Mouse (Mus musculus): Measurements from ENCODE around the gene Slc5a5.
A peak's percentile ranks its signal among the peaks of the same experiment; 100 is the strongest.
"Not testable (repeated sequence)": the region's sequence is repeated elsewhere in the genome, so short reads cannot be mapped to it uniquely, and the experiment has no call there.

The Slc5a5 gene

DNA sequence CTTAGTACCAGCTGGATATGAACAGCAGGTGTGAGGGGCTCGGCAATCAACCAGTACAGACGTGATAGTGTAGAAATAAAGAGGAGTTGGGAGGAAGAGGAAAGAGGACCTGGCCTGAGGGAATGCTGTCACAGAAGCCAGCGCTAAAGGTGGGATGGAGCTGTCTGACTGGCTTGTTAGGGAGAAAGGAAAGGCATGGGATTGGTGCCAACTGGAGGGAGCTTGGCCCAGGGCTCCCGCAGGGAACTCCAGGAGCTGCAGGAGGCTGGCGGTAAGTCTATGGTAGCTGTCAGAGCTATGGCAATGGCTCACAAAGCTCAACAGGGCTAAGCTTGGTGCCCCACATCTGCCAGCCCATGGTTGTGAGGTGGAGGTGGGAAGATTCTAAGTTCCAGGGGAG lies 9.7 kb upstream of the Slc5a5 start:
- no peak for DNase-seq (ENCODE audit: low spot score in 2 of 2)

DNA sequence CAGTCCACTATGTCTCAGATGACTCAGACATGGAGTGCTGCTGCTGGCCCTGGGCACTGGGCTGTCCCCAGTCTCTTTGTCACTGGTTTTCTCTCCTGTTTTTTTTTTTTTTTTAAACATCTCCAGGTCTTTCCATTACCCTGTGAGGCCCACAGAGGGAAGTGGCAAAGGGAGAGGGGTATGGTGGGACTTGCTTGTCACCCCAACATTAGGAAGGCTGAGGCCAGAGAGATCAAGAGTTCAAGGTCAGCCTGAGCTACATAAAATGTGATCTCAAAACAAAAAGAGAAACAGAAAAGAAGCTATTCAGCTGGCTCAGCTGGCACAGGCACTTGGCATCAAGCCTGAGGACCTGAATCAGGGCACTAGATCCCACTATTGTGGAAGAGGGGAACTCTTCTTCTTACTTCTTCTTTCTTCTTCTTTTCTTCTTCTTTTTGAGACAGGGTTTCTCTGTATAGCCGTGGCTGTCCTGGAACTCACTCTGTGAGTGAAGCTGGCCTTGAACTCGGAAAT lies 8.4 kb upstream of the Slc5a5 start:
- no peak for DNase-seq (ENCODE audit: low spot score in 2 of 2)

DNA sequence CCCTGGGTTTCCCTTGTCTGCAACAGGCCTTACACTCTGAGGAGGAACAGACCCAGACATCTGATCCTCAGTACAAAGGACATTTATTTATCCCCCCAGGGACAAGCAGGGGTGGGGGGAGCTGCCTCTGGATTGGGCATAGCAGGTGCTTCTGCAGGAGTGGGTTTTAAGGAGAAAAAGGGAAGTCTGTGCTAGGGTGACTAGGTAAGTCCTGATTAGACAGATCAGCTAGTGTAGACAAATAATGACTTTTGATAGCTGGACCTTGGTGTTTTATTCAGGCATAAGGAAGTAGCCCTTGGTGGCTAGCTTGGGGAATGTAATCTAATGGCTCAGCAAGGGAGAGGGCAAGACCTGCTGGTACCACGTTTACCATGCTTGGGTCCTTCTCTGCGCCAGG lies 6.7 kb upstream of the Slc5a5 start:
- no peak for DNase-seq (ENCODE audit: low spot score in 2 of 2)

DNA sequence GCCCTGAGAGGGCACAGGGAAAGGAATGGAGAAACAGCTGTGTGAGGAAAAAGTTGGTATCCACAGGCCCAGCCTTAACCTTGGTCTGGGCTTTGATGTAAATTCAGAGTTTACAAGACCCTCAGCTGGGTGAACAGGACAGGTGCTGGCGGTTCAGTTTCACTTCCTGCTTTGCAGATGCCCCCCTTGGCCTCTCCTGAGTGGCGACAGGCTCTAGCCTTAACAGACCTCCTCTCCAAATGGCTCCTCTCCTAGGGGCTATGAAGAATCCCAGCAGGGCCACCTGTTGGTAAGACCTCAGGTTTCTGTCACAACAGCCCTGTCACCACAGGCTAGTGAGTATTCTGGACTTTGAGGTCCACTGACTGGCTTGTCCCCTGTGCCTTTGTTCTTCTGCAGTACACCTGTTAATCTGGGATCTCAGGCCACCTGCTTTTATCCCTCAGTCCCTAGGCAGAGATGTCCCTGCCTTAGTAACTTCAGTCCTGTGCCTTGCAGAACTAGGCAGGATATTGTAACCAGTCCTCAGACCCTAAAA lies 6.2 kb upstream of the Slc5a5 start:
- no peak for DNase-seq (ENCODE audit: low spot score in 2 of 2)

DNA sequence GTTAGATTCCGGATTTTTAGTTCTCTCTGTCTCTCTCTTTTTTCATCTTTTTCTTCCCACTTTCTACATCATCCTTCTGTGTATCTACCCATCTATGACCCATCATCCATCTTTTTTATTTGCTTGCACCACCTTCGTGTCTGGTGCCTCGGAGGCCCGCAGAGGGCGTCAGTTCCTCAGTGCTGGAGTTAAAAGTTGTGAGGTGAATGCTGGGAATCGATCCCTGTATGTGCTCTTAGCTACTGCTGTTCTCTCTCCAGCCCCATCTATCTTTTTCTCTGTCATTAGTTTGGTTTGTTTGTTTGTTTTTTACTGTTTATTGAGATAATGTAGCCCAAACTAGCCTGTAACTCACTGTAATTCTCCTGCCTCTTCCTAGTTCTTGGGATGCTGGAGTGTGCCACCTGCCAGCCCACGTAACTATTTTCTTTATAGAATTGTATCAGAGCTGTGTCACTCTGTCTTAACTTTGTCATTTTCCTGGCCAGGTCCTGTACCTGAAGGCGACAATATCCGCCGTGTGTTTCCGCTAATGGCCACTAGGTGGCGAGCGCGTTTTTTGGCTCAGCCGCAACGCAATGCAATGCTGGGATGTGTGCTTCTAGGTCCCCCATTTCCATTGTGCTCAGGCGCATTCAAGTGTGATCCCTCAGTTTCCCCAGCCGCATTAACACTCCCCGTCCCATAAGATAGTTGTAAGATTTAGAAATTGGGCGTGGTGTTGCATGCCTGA lies 5.3 kb upstream of the Slc5a5 start:
- DNase-seq (ENCODE audit: low spot score in 2 of 2) = peak; percentile 76 to 81

DNA sequence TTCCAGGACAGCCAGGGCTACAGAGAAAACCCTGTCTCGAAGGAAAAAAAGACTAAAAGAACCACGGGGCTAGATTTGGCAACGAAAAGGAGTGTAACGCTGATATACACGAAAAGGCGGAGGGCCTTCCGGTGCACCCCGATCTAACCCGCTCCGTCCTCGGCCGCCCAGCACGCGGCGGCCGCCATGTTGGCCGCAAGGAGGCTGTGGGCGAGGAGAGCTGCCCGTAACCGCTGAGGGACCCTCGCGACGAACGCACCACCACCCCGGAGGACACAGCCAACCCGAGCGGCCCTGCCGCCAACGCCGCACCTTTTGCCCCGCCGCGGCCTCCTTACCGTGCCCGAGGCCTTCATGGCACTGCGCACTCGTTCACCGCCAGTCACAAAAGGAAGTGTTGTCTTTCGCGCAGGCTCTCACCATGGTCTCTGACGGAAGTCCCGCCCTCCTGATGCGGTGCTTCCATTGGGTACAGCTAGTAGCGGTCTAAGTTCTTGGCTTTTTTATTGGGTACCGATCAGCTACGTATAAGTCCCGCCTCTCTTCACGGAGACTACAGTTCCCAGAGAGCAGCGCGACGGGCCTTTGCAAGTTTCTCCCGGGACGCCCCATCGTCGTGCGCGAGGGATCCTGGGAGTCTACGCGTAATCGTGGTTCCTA lies 4.6 kb upstream of the Slc5a5 start, which contains the start of gene Rpl18a:
TSS of gene Rpl18a (minus strand) at position 392 of the 660 bp plus-strand sequence.
- DNase-seq (ENCODE audit: low spot score in 2 of 2) = peak; percentile 85 to 95

DNA sequence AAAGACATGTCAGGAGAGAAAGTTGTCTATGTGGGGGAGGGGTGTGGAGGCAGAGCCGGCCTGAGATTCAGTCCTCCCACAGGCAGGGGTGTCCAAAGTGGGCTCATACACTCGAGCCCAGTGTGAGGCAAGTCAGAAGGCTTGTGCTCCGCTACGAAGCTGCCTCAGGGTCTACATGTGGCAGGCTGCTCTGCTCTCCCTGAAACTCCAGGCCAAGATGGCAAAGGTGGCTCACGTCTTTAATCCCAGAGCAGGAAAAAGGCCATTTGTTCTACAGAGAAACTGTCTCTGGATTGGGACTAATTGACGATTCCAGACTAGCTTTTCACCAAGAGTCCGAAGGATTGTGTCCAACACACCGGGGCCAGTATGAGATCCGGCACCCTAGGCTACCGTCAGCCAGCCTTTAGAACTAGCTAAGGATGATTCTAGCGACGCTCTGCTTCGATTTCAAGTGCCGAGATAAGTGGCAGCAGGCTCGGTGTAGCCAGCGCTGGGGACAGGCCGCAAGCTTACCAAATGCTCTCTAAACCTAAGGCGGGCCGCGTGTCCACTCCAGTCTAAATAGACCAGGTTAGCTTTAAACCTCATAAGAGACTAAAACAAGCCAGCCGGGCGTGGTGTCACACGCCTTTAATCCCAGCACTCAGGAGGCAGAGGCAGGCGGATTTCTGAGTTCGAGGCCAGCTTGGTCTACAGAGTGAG lies 3.9 kb upstream of the Slc5a5 start:
- no peak for DNase-seq (ENCODE audit: low spot score in 2 of 2)

DNA sequence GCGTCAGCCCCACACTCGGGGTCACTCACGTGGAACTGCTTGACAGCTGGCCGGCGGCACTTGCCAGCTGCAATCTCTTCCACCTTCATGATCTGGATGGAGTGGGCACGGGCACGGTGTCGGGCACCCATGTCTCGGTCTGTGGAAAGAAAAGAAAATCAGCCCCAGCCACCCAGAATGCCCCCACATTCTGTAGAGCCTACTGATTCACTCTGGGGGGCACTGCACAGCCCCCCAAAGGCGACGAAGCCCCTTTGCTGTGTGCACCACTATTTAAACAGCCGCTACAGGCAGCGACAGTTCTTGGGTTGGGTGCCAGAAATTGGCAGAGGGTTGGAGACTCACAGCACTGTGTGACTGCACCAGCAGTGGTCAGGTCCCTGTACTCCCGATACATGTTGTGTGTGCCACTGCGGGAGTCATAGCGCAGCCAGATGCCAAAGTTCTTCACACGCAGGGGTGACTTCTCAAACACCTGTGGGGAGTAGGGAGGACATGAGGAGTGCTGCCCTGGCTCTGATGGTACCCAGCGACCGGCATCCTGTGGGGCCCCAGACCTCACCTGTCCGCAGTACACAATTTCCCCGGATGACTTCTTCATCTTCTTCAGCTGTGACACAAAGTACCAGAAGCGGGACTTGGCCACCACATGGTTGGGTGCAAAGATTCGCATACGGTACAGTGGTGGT lies 3.2 kb upstream of the Slc5a5 start:
- not testable (repeated sequence) for DNase-seq (ENCODE audit: low spot score in 2 of 2)

DNA sequence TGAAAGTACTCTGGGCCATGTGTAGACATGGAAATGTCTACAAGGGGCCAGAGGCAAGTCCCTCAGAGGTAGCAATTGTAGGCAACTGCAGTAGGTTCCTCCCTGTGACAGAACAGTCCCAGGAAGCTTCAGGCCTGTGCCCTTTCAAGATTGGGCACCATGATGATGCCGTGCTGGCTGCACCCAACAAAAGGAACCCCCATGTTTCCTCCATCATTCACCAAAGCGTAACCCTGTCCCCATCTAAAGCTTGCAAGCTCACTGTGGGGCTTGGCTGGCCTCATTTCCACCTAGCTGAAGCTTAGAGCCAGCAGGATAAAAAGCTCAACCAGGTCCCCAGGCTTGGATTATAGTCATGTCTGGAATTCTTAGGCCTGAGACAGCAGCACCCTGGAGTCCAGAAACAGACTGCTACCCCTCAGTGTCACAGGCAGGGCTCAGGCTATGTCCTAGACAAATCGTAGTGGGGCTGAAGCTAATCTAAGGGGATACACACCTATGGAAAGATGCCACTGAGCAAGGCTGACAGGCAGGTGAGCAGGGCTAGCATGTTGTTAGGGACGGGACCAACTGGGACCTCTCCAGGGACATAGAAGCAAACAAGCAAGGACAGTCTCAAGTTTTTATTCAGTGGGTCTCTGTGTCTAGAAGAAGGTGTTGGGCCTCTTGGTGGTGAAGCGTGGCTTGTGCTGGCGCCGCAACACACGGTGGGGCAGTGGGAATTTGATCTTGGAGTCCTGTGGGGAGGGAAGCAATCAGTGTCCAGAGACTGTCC lies 2.4 kb upstream of the Slc5a5 start:
- DNase-seq (ENCODE audit: low spot score in 2 of 2) = no peak

DNA sequence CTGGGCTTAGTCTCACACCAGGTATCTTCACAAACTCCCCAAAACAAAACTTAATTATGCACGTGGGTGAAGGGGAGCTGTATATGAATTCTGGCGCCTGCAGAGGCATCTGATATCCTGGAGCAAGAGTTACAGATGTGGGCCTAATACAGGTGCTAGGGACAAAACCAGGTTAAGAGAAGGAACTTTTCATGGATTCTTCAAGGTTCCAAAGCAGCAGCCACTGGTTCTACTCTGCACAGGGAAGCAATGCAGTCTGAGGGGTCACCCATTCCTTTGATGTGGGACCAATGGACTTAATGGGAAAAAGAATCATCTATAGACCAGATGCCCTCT lies 1.8 kb upstream of the Slc5a5 start:
- no peak for DNase-seq (ENCODE audit: low spot score in 2 of 2)

DNA sequence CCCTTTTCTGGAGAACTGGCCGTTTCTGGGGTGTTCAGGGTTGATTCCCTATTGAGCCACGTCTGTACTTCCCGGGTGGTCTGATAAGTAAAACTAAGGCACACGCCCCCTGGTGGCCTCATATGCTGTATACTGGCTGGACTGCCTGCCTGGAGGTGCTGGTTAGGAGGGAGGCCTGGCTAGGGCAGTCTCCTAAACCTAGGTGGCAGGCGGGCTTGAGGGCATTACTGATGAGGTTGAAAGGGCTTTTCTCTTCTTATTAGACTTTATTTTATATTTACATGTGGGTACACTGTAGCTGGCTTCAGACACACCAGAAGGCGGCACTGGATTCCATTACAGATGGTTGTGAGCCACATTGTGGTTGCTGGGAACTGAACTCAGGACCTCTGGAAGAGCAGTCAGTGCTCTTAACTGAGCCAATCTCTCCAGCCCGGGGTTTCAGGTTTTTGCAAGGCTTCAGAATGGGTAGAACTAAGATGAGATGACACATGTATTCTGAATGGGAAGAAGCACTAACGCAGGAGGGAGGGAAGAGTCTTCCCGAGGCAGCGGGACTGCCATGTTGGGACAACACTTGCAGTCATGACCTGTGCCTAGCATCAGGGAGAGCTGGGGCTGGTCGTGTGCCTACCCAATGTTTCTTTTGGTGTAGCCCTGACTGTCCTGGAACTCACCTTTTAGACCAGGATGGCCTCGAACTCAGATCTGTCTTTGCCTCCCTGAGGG lies 1.3 kb upstream of the Slc5a5 start:
- no peak for DNase-seq (ENCODE audit: low spot score in 2 of 2)

DNA sequence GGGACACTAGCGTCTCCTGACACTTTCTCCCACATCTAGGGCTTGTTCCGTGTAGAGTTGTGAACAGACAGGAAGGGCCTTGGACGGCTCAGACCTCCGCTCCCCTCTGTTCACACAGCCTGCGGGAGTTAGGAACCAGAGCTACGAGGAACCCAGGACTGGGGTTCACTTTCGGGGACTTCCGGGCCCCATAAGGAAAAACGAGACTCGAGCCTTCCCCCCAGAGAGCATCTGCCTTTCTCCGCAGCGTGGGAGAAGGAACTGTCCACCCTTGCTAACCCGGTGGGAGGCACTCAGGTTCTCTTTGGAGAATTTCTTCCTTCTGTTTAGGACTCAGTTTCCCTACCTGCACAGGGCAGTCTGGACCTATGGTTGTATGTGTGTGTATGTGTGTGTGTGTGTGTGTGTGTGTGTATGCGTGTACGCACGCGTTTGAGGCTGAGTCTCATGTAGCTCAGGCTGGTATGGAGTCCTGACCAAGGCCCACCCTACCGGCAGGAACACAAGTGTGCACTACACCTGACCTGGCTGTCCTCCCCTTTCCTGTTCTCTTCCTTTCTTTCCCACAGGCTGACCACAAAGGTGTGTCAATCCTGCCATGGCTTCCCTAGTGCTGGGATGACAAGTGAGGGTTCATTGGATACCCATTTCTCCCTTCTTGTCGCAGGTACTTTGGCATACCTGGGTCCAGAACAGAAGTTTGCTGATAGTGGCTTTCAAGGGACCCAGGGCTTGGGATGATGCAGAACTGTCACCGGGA lies 519 bp upstream of the Slc5a5 start:
- DNase-seq (ENCODE audit: low spot score in 2 of 2) = no peak

DNA sequence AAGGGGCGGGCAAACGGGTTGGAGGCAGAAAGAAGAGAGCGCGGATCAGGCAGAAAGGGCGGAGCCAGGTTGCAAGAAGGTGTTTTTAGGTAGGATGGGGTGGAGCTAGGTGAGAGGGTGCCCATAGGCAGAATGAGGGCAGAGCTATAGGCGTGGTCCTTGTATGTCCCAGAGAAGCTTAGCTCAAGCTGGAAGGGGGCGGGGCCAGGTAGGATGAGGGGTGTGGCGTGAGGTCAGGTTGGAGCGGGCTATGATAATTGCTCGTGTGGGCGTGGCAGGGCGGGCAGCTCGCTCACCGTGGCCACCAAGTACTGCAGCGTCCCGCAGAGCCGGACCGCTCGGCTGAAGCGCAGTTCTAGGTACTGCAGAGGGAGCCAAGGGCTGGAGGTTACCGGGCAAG lies 1.2 kb downstream of the Slc5a5 start:
- DNase-seq (ENCODE audit: low spot score in 2 of 2) = peak; percentile 56 to 59

DNA sequence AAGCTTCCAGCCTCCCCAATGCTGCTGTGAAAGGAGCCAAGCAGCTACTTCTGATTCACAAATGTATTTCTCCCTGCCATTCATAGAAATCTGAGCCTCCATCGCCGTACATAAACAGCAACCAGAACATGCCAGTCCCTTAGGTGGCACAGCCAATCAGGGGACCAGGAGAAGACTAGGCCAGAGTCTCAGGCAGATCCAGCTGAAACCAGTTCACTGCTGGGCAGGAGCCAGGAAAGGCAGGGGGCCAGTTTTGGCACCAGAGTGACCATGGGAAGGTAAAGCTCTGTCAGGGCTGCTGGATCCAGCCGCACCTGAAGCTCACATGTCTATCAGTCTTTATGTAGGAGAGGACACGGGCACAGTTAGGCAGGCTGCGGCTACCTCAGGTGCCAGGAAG lies 1.9 kb downstream of the Slc5a5 start:
- DNase-seq (ENCODE audit: low spot score in 2 of 2) = no peak

DNA sequence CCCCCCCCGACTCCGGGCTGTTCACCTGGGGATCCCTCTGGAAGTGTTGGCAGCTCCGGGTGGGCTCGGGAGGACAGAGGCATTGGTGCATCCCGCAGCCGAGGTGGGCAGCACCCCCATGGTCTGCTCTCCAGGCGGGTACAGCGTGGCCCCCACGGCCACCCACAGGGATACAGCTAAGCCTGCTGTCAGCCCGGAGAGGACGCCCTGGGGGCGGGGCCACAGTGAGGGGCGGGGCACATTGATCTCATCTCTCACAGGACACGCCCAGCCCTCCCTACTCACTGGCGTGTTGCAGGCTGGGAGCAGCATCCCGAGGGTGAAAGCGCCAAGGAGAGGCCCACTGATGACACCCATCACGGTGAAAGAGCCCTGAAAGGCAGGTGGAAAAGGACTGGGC lies 4.9 kb downstream of the Slc5a5 start:
- DNase-seq (ENCODE audit: low spot score in 2 of 2) = no peak

DNA sequence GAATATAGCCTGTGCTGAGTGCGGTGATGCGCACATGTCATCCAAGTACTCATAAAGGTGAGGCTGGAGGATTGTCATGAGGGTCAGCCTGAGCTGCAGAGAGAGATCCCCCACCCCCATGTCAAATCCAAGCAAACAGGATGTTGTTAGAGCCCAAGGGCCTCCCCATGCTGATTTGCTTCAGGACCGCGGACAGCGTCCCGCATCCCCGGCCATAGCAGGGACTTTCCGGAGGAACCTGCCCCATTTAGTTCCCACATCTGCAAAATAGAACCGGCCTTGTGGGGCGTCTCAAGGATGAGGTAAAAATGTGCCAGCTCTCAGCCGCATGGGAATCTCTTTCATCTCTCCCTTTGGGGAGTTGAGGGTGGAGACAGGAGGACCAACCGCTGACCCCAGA lies 6.9 kb downstream of the Slc5a5 start:
- no peak for DNase-seq (ENCODE audit: low spot score in 2 of 2)

DNA sequence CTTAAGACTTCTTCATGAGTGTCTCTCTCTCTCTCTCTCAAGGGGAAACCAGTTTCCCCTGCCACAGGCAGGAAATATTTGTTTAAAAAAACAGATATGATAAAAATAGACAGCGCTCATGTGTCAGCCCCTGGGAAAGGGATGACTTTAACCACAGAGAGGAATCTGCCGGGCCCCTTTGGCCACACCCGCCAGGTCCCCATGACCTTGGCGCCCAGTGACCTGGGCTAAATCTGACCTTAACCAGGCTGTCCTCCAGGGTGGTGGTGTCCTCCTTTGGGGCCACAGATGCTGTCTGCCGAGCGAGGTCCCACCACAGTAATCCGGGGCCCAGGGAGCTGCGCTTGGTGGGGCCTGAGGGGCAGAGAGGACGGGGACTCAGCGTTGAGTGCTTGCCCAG lies 7.9 kb downstream of the Slc5a5 start:
- no peak for DNase-seq (ENCODE audit: low spot score in 2 of 2)

DNA sequence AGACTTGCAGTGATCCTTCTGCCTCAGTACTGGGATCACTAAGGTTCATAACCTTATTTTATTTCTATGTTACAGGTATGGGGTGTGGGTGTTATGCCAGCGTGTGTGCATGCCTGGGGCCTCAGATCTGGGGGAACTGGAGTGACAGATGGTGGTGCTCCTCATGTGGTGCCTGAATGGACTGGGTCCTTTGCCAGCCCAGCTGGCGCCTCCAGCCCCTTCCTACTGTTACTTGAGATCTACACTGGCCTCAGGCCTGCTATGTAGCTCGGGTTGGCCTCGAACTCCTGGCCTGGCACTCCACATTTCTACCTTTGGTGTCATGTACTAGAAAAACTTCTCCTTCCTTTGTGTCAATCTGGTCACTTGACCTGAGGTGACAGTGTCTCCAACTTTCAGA lies 8.4 kb downstream of the Slc5a5 start:
- DNase-seq (ENCODE audit: low spot score in 2 of 2) = no peak

DNA sequence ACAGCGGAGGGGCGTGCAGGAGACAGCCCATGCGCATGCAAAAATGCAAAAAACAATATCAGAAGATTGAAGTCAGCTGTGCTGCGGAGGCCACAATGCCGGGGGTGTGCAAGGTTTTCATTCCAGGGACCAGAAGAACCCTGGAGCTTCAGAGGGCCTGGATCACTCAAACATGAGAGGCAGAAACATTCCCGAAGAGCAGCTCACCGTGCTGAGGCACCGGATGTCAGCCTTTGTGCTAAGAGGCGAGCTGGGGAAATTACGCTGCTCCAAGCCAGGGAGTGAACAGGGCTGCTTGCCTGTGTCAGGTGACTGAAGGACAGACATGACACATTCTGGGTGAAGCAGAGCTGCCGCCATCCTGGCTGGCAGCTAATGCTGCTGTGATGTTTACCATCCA lies 12.0 kb downstream of the Slc5a5 start:
- no peak for DNase-seq (ENCODE audit: low spot score in 2 of 2)

DNA sequence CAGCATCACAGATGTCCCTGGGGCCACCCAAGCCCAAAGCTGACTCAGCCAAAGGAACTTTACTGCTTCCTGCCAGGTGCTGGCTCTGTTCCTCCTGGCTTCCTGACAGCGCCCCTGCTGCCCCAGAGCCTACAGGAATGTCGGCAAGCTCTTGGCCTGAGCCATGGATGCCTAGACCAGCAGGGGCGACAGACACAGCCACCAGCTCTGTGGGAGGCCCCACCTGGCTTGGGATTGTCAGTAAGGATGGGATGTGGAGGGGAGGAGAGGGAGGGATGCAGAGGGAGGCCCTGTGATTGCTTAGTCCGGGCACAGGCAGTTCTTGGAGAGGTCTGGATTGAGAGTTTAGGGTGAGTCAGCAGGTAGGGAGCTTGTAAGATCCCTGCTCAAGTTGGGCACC lies 12.4 kb downstream of the Slc5a5 start:
- no peak for DNase-seq (ENCODE audit: low spot score in 2 of 2)
